Mouse (Mus musculus) testis, adult 2 months (tissue): ENCODE measurements around the gene Dusp8. TPM values are rescaled to one million over a fixed set of nuclear protein-coding genes. Genes with fewer than 3 reads are reported as not detected.

Experiments
- H3K27ac ChIP-seq: fragments of 200-500 bp; 2 replicates; pipeline ENCODE4 v1.5.1; 2012; ENCODE audit warnings: low read depth, low read length; ENCODE audit not compliant: control insufficient read depth, insufficient read depth
- H3K27me3 ChIP-seq: fragments of 200-500 bp; 2 replicates; pipeline ENCODE4 v1.6.1; 2012; ENCODE audit warnings: mild to moderate bottlenecking, low read length, moderate library complexity; ENCODE audit not compliant: control insufficient read depth, insufficient read depth
- H3K36me3 ChIP-seq: fragments of 200-500 bp; 2 replicates; pipeline ENCODE4 v1.6.1; 2012; ENCODE audit warnings: mild to moderate bottlenecking, low read length; ENCODE audit not compliant: control insufficient read depth, insufficient read depth
- H3K4me1 ChIP-seq: fragments of 200-500 bp; 2 replicates; pipeline ENCODE4 v1.6.1; 2012; ENCODE audit warnings: low read length; ENCODE audit not compliant: control insufficient read depth, insufficient read depth
- H3K4me3 ChIP-seq: fragments of 200-500 bp; 2 replicates; pipeline ENCODE4 v1.5.1; 2012; ENCODE audit warnings: low read depth, mild to moderate bottlenecking, low read length, moderate library complexity, mixed read lengths; ENCODE audit not compliant: control insufficient read depth
- CTCF ChIP-seq: fragments of 200-500 bp; IDR thresholded peaks from 2 replicates; pipeline ENCODE4 v1.5.1; 2012; ENCODE audit warnings: low read depth, mild to moderate bottlenecking, inconsistent platforms, low read length, moderate library complexity; ENCODE audit not compliant: control insufficient read depth, insufficient read depth, insufficient replicate concordance
- POLR2A ChIP-seq: fragments of 200-500 bp; IDR thresholded peaks from 2 replicates; pipeline ENCODE4 v1.6.1; 2012; ENCODE audit warnings: low read depth, mild to moderate bottlenecking, inconsistent platforms, low read length, moderate library complexity; ENCODE audit not compliant: control insufficient read depth
- polyA plus RNA-seq: library from polyadenylated mRNA; depleted of rRNA; stranded (reverse); fragments of >200 nt; gene quantifications from 2 replicates; pipeline ENCODE4 v1.2.3, GENCODE M21; 2012

Dusp8 gene
- polyA plus RNA-seq, 1 experiment: 0.48 TPM

DNA sequence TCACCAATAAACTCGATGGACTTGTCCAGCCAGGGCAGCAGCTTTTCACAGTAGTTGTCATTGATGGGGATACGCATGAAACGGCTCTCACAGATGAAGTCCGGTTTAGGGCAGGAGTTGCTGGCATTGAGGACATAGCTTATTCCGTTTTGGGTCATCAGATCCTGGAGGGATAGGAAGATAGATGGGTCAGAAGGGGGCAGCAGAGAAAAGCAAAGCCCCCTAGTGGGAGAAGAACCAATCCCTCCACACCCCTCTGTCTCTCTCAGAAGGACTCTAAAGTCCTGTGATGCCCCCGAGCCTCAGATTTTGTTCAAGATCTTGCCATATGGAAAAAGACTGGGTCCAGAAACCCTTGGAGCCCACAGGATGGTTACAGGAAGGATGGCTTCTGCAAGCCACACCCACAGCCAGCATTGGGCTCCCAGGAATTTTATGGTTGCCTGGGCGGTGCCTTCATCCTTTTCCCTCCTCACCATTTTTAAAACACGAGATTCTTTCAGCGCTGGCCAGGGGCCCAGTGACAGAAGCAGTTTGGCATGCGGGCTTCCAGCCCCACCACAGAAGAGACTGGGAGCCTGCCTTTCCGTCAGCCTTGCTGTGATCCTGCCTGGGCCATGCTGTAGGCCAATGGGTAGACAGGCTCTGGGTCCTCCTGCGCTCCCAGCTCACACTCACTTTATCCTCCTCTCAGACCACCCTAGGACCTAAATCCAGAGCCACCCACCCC lies 11.9 kb downstream of the Dusp8 start:
- Histone ChIP-seq H3K4me3 (no peak overlapping the region), H3K36me3 (no peaks in the 10 kb centered on the region), H3K27me3 (no peaks in the 10 kb centered on the region), H3K4me1 (peaks cover 5% of the 10 kb centered on the region; the same call in 1 of the 2 replicates), H3K27ac (no peak overlapping the region)
- TF ChIP-seq POLR2A (no peak), CTCF (no peak)

DNA sequence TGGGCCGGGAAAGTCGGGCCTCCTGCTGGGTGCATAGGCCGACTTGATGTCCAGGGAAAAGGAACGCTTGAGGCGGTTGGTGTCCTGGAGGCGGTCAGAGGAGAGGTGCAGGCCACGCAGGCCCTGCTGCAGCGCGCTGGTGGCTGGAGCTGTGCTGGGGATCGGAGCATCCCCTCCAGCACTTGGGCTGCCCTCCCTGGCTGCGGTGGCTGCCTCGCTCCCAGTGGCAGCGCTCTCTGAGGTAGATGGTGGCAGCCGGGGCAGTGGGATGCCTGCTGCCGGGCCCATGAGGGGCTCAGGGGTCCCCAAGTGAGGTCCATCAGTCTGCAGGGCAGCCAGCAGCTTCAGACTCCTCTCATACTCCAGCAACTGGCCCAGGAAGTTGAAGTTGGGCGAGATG lies 13.0 kb downstream of the Dusp8 start:
- H3K4me3 ChIP-seq: no peak overlapping the region; the same call in 1 of the 2 replicates
- no peaks in the 10 kb centered on the region for H3K36me3 ChIP-seq
- peaks cover 5% of the 10 kb centered on the region; the same call in 1 of the 2 replicates for H3K4me1 ChIP-seq
- TF ChIP-seq POLR2A (no peak), CTCF (no peak)
- no peaks in the 10 kb centered on the region for H3K27me3 ChIP-seq
- no peak overlapping the region for H3K27ac ChIP-seq

DNA sequence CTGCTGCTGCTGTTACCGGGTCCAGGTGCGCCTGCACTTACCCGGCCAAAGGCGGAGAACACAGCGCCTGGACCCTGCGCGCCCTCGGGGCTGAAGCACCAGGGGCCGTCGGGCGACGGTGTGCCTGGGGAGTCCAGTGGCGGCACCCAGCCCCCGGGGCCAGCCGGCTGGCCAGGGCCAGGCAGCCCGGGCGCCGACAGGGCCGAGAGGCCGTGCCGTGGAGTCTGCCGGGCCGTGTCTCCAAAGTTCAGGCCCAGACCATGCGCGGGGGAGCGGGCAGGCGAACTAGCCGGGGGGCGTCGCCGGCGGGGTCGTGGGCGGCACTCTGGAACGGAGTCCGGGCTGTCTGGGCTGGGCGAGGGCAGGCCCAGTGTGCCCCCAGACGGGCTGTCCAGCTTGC lies 13.5 kb downstream of the Dusp8 start:
- no peak overlapping the region for H3K27ac ChIP-seq
- no peaks in the 10 kb centered on the region for H3K27me3 ChIP-seq
- H3K4me1 ChIP-seq: peaks cover 5% of the 10 kb centered on the region; the same call in 1 of the 2 replicates
- peak overlapping the region; percentile 69 for H3K4me3 ChIP-seq
- TF ChIP-seq POLR2A (no peak), CTCF (no peak)
- no peaks in the 10 kb centered on the region for H3K36me3 ChIP-seq

DNA sequence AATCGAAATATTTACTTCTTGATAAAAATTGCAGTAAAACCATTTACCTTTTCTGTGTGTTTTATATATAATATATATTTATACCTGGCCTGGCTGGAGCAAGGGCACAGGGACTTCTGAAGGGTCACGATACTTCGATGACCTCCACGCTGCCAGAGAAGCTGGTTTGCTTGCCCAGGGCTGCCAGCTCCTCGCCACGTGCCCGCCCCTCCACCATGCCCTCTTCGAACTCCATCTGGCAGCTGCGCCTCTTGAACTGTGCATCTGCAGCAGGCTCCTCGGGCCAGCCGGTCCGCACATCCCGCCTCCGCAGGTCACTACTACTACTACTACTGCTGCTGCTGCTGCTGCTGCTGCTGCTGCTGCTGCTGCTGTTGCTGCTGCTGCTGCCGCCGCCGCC lies 13.9 kb downstream of the Dusp8 start:
- Histone ChIP-seq H3K4me1 (peaks cover 5% of the 10 kb centered on the region; the same call in 1 of the 2 replicates), H3K4me3 (peak overlapping the region; percentile 41), H3K36me3 (no peaks in the 10 kb centered on the region), H3K27ac (no peak overlapping the region), H3K27me3 (no peaks in the 10 kb centered on the region)
- TF ChIP-seq POLR2A (no peak), CTCF (no peak)

DNA sequence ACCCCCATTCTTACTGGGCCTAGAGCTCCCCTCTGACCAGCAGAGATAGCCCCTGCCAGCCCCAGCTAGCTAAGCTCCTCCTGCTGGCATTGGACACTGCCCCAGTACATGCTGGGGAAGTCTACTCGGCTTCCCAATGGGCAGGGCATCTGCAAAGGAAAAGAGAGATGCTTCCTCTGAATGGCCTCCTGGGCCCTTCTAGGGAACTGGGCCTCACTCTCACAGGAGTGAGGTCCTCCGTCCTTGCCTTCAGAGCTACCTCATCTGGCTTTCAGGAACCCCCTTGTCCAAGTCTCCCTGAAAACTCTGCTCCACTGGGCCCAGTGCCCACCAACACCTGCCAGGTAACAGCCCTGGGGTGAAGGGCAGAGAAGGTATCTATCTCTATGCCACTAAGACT lies 14.8 kb downstream of the Dusp8 start:
- Histone ChIP-seq H3K4me3 (no peak overlapping the region), H3K36me3 (no peaks in the 10 kb centered on the region), H3K27ac (no peak overlapping the region), H3K4me1 (peaks cover 5% of the 10 kb centered on the region; the same call in 1 of the 2 replicates), H3K27me3 (no peaks in the 10 kb centered on the region)
- TF ChIP-seq POLR2A (no peak), CTCF (no peak)

DNA sequence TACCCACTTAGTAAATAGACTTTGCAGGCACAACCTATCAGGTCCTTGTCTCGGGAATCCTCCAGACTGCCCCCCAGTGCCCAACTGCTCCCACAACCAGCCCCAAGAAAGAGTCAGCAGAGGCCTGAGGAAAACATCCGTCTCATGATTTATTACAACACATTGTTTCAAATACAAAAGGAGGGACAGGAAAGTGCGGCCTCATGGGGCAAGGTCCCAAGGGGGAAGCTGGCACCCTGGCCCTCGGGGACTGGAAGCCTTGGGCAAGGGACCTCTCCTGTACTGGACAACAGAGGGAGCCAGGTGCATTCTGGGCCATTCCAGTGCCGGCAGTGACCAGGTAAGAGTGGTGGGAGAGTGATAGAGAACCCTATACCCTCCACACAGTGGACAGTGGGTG lies 16.3 kb downstream of the Dusp8 start:
- H3K27ac ChIP-seq: no peak overlapping the region
- TF ChIP-seq POLR2A (no peak), CTCF (no peak)
- H3K27me3 ChIP-seq: no peaks in the 10 kb centered on the region
- no peak overlapping the region for H3K4me3 ChIP-seq
- peaks cover 5% of the 10 kb centered on the region; the same call in 1 of the 2 replicates for H3K4me1 ChIP-seq
- no peaks in the 10 kb centered on the region for H3K36me3 ChIP-seq

DNA sequence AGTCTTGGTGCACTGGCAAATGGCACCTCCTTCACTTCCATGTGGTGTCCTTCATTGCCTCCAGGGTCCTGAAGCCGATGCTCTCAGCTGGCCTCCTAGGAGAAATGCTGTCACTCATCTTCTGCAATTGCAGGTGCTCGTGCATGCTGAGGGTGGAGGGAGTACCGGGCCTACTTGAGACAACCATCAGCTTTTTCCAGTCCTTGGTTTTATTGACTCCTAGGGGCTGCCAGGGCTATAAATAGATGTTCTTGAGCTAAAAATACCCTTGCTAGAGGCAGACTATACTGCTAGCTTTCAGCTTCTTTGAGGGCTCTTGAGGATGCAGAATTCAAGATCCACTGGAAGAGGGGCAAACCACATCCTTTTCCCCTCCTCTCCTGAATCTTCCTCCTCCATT lies 18.5 kb downstream of the Dusp8 start:
- TF ChIP-seq POLR2A: no peak
- TF ChIP-seq CTCF: no peak
- Histone ChIP-seq H3K4me1 (peaks cover 2% of the 10 kb centered on the region; the same call in 1 of the 2 replicates), H3K36me3 (no peaks in the 10 kb centered on the region), H3K4me3 (no peak overlapping the region), H3K27ac (no peak overlapping the region), H3K27me3 (no peaks in the 10 kb centered on the region)
